ENCODE assay signal across 8 mouse cellular contexts in genomic region chr4:46620330-46620729, GRCm38 (mm10). TPM values are rescaled to one million over a fixed set of nuclear protein-coding genes. Genes with fewer than 3 reads are reported as not detected.
DNase-seq lines count a peak whose midpoint lies in the region; ATAC-seq lines count a peak whose summit lies in the region.

No protein-coding gene starts in this region.

- no peak overlapping the region for H3K9ac ChIP-seq in intestine, embryonic 14.5 days (ENCODE audit: low read length)
- H3K9ac ChIP-seq in midbrain, embryonic 15.5 days = no peak overlapping the region

- 8% methylated on average over 23 of the region's 23 CpGs for WGBS in intestine, embryonic 14.5 days
- 9% methylated on average over 23 of the region's 23 CpGs for WGBS in midbrain, embryonic 15.5 days

- no peak overlapping the region for H3K4me3 ChIP-seq in intestine, embryonic 14.5 days (ENCODE audit: low read depth, low read length)
- no peak overlapping the region for H3K4me3 ChIP-seq in midbrain, embryonic 15.5 days

- 0 out of 2 replicates have a peak overlapping the region, but pooled peaks have one; percentile 15 for H3K4me2 ChIP-seq in intestine, embryonic 14.5 days (ENCODE audit: low read length)
- peak overlapping the region; percentile 2; the same call in 1 of the 2 replicates for H3K4me2 ChIP-seq in midbrain, embryonic 15.5 days

- H3K4me1 ChIP-seq in intestine, embryonic 14.5 days (replicated peaks; ENCODE audit: control insufficient read depth, insufficient read depth, low read length) = no peaks in the 10 kb centered on the region
- H3K4me1 ChIP-seq in midbrain, embryonic 15.5 days = no peaks in the 10 kb centered on the region

- H3K9me3 ChIP-seq in intestine, embryonic 14.5 days (ENCODE audit: control insufficient read depth, low read length) = no peaks in the 10 kb centered on the region
- no peaks in the 10 kb centered on the region for H3K9me3 ChIP-seq in midbrain, embryonic 15.5 days

- H3K36me3 ChIP-seq in intestine, embryonic 14.5 days (ENCODE audit: control insufficient read depth, insufficient read depth, low read length) = no peaks in the 10 kb centered on the region
- no peaks in the 10 kb centered on the region for H3K36me3 ChIP-seq in midbrain, embryonic 15.5 days (replicated peaks)

- no peak; the same call in 1 of the 2 replicates for ATAC-seq in intestine, embryonic 14.5 days (replicated peaks; ENCODE audit: low FRiP score, low TSS enrichment, low read depth)
- no peak for ATAC-seq in midbrain, embryonic 15.5 days (replicated peaks)

- H3K27me3 ChIP-seq in intestine, embryonic 14.5 days (replicated peaks; ENCODE audit: control insufficient read depth, insufficient read depth, low read length) = 0 out of 2 replicates have a peak, but pooled peaks cover 5% of the 10 kb centered on the region
- H3K27me3 ChIP-seq in midbrain, embryonic 15.5 days (replicated peaks) = peaks cover 9% of the 10 kb centered on the region; the same call in 1 of the 2 replicates

- H3K27ac ChIP-seq in intestine, embryonic 14.5 days (ENCODE audit: low read depth) = no peak overlapping the region
- no peak overlapping the region for H3K27ac ChIP-seq in midbrain, embryonic 15.5 days

- DNase-seq in adrenal gland, postnatal 10 days = peak; percentile 43
- DNase-seq in adrenal gland, adult 18-20 months (ENCODE audit: low spot score in 2 of 2) = no peak
- DNase-seq in thymus, postnatal 4 days = peak; percentile 78
- no peak for DNase-seq in thymus, adult 18-20 months
- DNase-seq in intestine, embryonic 14.5 days (ENCODE audit: low spot score) = no peak
- no peak for DNase-seq in right cerebral cortex, adult 2 months (ENCODE audit: low spot score in 2 of 2)
- DNase-seq in frontal cortex, postnatal 14 days (ENCODE audit: low spot score in 2 of 2) = no peak

RNA-seq across cellular contexts. Expression of gene Coro2a, which starts 18.3 kb away (rescaled TPM):
- total RNA-seq in adrenal gland, postnatal 10 days (2021) = 1 to 10 TPM; 3.0 to 4.3 TPM
- total RNA-seq in adrenal gland, adult 18-20 months (2021) = 1 to 10 TPM; 2.1 to 2.6 TPM
- 28.0 and 36.1 TPM in 2 replicates for polyA plus RNA-seq in intestine, embryonic 14.5 days (2014; fragmentation: Nextera tagmentation; extraction: Ambion mirVana)
- 6.8 and 8.1 TPM in 2 replicates for polyA plus RNA-seq in midbrain, embryonic 15.5 days (2015; fragmentation: Nextera tagmentation; extraction: Ambion mirVana)

RNA-seq across cellular contexts. Expression of gene Tbc1d2, which starts 29.7 kb away (rescaled TPM):
- 1 to 10 TPM; 2.2 to 3.7 TPM for total RNA-seq in adrenal gland, postnatal 10 days (2021)
- 1 to 10 TPM; 1.4 to 3.3 TPM for total RNA-seq in adrenal gland, adult 18-20 months (2021)
- polyA plus RNA-seq in intestine, embryonic 14.5 days (2014; fragmentation: Nextera tagmentation; extraction: Ambion mirVana) = 3.5 and 4.8 TPM in 2 replicates
- 0.61 and 0.88 TPM in 2 replicates for polyA plus RNA-seq in midbrain, embryonic 15.5 days (2015; fragmentation: Nextera tagmentation; extraction: Ambion mirVana)

Comparison
In these comparisons a context has a peak if more than half of its experiments do, and no peak if none do; other contexts are left out.
1. DNase-seq: peak in adrenal gland, postnatal 10 days (single experiment) and thymus, postnatal 4 days (single experiment); none in adrenal gland, adult 18-20 months (0 of 2), thymus, adult 18-20 months (0 of 2), intestine, embryonic 14.5 days (single experiment), right cerebral cortex, adult 2 months (0 of 2) and frontal cortex, postnatal 14 days (0 of 2).